Mouse (Mus musculus) myocyte (in vitro differentiated cells): ENCODE data around the gene Rcvrn.

Experiments
- MAX ChIP-seq: IDR thresholded peaks from one replicate; pipeline ENCODE4 v1.6.1; 2011; ENCODE audit warnings: low read depth, mild to moderate bottlenecking, control low read depth
- POLR2A ChIP-seq: IDR thresholded peaks from one replicate; pipeline ENCODE4 v1.6.1; 2011; ENCODE audit warnings: low read depth, mild to moderate bottlenecking, control low read depth, moderate library complexity; ENCODE audit not compliant: insufficient read length
- USF1 ChIP-seq: IDR thresholded peaks from one replicate; pipeline ENCODE4 v1.6.1; 2011; ENCODE audit warnings: low read depth, mild to moderate bottlenecking, control low read depth, moderate library complexity

DNA sequence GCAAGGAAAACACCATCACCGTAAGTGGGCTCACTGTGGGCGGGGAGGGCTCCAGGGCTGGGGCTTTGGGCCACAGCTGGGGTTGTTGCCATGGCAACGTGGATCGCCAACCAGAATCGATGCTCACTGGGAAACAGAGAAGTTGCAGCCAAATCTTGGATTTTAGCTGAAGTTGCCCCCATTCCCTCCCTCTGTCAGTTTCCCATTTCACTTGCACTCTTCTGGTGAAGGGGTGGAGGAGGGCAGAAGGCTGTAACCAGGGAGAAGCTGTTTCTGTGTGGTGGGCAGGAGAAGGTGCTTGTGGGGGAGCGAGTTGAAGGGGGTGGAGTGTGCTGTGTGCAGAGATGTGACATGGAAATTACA is 42.3 kb upstream of the Rcvrn start:
- TF ChIP-seq USF1 (no peak), MAX (no peak), POLR2A (no peak)
